Mouse (Mus musculus): ENCODE measurements around the gene Tmem211.
A peak's percentile ranks its signal among the peaks of the same experiment; 100 is the strongest.

Tmem211 gene

GRCm38 (mm10) chr5:113214041-113214440 lies 12.7 kb upstream of the Tmem211 start:
- no peak for DNase-seq

- DNase-seq, result no peak
Measured at GRCm38 (mm10) chr5:113214455-113214854, 12.3 kb upstream of the Tmem211 start.

GRCm38 (mm10) chr5:113215610-113216011 lies 11.1 kb upstream of the Tmem211 start:
- DNase-seq, result no peak

GRCm38 (mm10) chr5:113216328-113216960 lies 10.3 kb upstream of the Tmem211 start:
- DNase-seq, result no peak

- DNase-seq, result no peak
Measured at GRCm38 (mm10) chr5:113217076-113217475, 9.6 kb upstream of the Tmem211 start.

GRCm38 (mm10) chr5:113218617-113219235 lies 8.0 kb upstream of the Tmem211 start:
- DNase-seq, result no peak

- DNase-seq, result no peak
Measured at GRCm38 (mm10) chr5:113219450-113219849, 7.3 kb upstream of the Tmem211 start.

- DNase-seq, result no peak
Measured at GRCm38 (mm10) chr5:113219876-113220275, 6.8 kb upstream of the Tmem211 start.

- no peak for DNase-seq
Measured at GRCm38 (mm10) chr5:113220383-113221146, 6.1 kb upstream of the Tmem211 start.

- DNase-seq, result peak; percentile 53 to 60
Measured at GRCm38 (mm10) chr5:113221147-113221865, 5.4 kb upstream of the Tmem211 start, which contains the start of gene 2900026A02Rik. TSS of gene 2900026A02Rik (minus strand) at chr5:113221236.

GRCm38 (mm10) chr5:113223888-113224287 lies 2.8 kb upstream of the Tmem211 start:
- DNase-seq, result no peak

GRCm38 (mm10) chr5:113225271-113225670 lies 1.4 kb upstream of the Tmem211 start:
- no peak for DNase-seq

- no peak for DNase-seq
Measured at GRCm38 (mm10) chr5:113225686-113226435, 848 bp upstream of the Tmem211 start.

- DNase-seq, result no peak
Measured at GRCm38 (mm10) chr5:113230196-113230595, 3.5 kb downstream of the Tmem211 start.

- no peak for DNase-seq
Measured at GRCm38 (mm10) chr5:113249263-113249930, 22.7 kb downstream of the Tmem211 start.

GRCm38 (mm10) chr5:113250806-113251205 lies 24.1 kb downstream of the Tmem211 start:
- no peak for DNase-seq

- no peak for DNase-seq
Measured at GRCm38 (mm10) chr5:113265637-113266036, 38.9 kb downstream of the Tmem211 start.

- DNase-seq, result no peak
Measured at GRCm38 (mm10) chr5:113268246-113268645, 41.5 kb downstream of the Tmem211 start.

- no peak for DNase-seq
Measured at GRCm38 (mm10) chr5:113270043-113270442, 43.3 kb downstream of the Tmem211 start.

GRCm38 (mm10) chr5:113271207-113271811 lies 44.6 kb downstream of the Tmem211 start:
- DNase-seq, result peak in 1 of 2 experiments; percentile 29

GRCm38 (mm10) chr5:113275839-113276238 lies 49.1 kb downstream of the Tmem211 start:
- DNase-seq, result no peak

All from cerebellum, postnatal 36 days (tissue).